ENCODE assay signal across 17 mouse cellular contexts in the genomic region with DNA sequence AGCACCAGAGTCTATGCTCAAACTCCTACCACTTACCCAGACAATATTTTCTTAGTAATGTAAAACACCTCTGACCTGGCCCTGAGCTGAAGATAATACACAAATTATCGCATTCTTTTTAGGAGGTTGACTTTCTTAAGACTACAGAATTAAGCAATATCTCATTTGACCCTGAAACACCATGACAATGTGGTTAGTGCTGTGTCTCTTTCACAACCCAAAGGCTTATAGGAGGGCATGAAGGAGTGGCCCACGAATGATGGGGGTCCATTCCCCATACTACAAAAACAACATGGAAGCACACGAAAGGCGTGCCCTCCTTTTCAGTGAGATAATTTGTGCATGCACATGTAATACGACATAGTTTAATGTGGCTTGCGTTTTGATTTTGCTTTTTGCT.
"Had no signal": no experiment of that assay in that cellular context is flagged by ENCODE, and none has a peak within 500 bp of the region (broad histone marks: within the 10 kb centered on the region; RNA-seq: fewer than 3 reads in every experiment).

No protein-coding gene starts in this region.

- DNase-seq: heart, postnatal 10 days; heart, postnatal 36 days; heart, postnatal 4 days; kidney, adult 11 months; kidney, adult 18-20 months; kidney, adult 8-10 months; kidney, adult 9 months; kidney, postnatal 10 days; kidney, postnatal 4 days; layer of hippocampus, adult 9-11 months; layer of hippocampus, postnatal 36 days had no signal

- ATAC-seq: hindbrain, embryonic 16.5 days; hindbrain, postnatal 0 days; inflammation-experienced regulatory T-cells, adult 6 months; intestine, embryonic 15.5 days; intestine, embryonic 16.5 days; intestine, postnatal 0 days had no signal
